Mouse (Mus musculus): Measurements from ENCODE around the gene Aff1. TPM values are rescaled to one million over a fixed set of nuclear protein-coding genes. Genes with fewer than 3 reads are reported as not detected.

The Aff1 gene
- total RNA-seq, 2 experiments from 2014 or later, result 4.9 to 6.3 TPM

- intact Hi-C loops (cut with DNase I), result no loop called here
- no peak for DNase-seq
These were observed 33.3 kb downstream of the Aff1 start for GRCm38 (mm10) chr5:103725268-103726149.

GRCm38 (mm10) chr5:103726281-103726938, 34.2 kb downstream of the Aff1 start:
- intact Hi-C loops (cut with DNase I), result no loop called here

DNA sequence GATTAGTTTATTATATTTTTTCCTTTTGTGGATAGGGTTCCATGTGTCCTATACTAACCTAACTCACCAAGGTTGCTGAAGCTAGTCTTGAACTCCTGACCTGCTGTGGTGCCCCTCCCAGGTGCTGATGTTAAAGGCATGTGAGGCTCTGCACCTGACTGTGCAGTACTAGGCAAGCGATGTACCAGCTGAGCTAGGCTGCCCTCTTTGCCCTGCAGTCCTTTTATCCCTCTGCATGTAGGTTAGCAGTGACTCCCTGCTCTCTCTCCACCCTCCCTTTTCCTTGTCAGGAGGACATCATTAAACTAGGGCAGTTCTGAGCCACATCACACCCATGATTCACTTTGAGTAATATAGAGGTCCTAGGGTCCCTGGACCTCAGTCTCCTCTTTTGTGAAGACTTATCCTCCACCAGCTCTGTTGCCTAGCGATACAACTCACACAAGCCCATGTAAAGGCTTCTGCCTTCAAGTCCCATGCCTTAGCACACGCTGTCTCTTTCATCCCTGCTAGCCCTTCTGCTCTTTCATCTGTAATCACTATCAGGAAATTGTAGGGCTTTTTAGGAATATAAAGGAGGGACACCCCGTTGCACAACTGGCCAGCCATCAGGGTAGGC, 35.7 kb downstream of the Aff1 start:
- no peak for DNase-seq
- intact Hi-C loops (cut with DNase I), result no loop called here

More at GRCm38 (mm10) chr5:103726281-103726938, 34.2 kb downstream of the Aff1 start:
- no peak for DNase-seq

GRCm38 (mm10) chr5:103729225-103729624, 37.1 kb downstream of the Aff1 start:
- DNase-seq, result no peak
- intact Hi-C loops (cut with DNase I), result no loop called here

GRCm38 (mm10) chr5:103730142-103730541, 38.0 kb downstream of the Aff1 start:
- intact Hi-C loops (cut with DNase I), result no loop called here
- DNase-seq, result no peak

- intact Hi-C loops (cut with DNase I), result no loop called here
- no peak for DNase-seq
These were observed 38.6 kb downstream of the Aff1 start for GRCm38 (mm10) chr5:103730727-103731126.

DNA sequence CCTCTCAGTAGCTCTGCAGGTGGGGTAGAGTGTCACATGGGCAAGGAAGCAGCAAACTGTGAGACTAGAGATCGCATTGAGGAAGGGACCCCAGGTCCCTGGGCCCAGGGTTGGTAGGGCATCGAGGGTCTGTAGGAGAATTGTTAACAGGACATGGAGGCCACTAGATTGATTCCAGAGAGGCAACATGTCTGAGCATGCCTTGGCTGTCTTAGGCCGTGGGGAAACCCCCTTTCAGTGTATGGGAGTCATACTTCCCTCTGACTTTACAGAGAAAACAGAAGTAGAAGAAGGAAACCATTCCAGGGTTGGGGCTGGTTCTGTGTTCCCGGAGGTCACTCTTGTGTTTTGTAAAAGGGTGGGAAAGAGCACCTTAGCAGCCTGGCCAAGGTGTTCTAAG, 40.4 kb downstream of the Aff1 start:
- intact Hi-C loops (cut with DNase I), result no loop called here

DNA sequence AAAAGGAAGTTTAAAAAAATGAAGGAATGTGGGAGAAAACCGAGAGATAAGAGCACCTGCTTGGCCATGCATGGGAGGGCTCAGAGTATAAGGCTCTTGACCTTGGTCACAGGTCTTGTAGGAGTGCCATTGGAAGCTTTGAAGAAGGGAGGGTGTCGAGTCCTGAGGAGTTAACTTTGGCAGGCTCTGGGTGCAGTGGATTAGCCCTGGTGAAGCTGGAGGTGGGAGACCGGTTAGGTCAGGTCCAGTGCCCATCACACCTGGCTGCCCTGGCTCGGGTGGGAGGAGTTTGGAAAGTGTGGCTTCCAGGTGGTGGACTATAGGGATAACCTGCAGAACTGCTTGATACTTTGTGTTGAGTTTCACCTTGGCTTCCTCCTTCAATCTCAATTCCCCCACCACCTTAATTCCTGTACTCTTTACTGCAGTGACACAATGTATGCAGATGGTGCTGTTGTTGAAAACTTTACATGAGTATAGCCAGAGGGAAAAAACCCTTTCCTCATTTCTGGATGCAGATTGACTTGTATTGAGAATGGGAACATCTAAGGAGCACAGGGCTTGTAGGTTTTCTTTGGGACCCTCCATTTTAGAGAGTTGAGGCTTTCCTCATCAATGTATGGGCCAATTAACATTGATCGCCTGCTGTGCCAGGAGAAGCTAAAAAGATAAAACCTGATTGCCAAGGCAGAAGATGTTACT, 43.4 kb downstream of the Aff1 start:
- no peak for DNase-seq
- intact Hi-C loops (cut with DNase I), result no loop called here

More for the DNA sequence above, 40.4 kb downstream of the Aff1 start:
- no peak for DNase-seq

- intact Hi-C loops (cut with DNase I), result no loop called here
- DNase-seq, result no peak
These were observed 44.5 kb downstream of the Aff1 start for GRCm38 (mm10) chr5:103736553-103737207.

DNA sequence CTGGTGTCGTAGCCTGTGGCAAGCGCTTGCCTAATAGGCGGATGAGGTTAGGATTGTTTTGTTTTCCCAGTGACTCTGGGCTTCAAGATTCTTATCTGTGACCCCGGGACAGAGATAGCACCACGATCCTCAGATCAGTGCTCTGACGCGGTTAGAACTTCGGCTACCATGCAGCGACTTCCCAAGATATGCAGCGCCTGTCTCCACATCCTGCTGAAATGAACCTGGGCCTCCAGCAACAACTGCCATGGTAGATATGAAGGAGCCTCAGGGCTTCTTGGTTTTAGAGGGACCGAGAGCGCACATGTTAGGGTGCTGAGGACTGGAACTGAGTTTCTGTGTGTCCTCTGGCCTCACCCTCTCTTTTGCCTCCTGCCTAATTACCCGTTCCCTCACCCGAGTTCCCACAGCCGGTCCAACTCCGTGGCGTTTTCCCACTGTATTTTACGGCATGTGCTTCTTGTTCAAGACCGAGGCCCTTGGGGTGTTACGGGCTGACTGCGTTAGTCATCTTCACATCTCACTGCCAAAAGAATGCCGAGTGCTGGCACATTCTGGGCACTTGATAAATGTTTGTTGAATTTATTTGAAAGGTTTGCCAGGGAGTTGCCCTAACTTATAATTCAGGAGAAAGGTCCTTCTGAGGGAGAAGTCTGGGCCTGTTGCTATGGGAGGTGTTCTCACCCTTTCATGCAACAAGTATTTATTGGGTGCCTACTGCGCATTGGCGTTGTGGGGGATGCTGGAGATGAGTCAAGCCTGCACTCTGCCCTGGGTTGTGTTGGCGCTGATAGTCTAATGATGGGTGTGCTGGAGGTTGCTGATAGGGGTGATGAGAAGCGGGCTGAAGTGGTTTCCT, 45.3 kb downstream of the Aff1 start:
- intact Hi-C loops (cut with DNase I), result no loop called here
- DNase-seq, result no peak

- intact Hi-C loops (cut with DNase I), result no loop called here
- DNase-seq, result no peak
These were observed 46.3 kb downstream of the Aff1 start for GRCm38 (mm10) chr5:103738509-103738908.

- no peak for DNase-seq
- intact Hi-C loops (cut with DNase I), result no loop called here
These were observed 47.0 kb downstream of the Aff1 start for GRCm38 (mm10) chr5:103739163-103739562.

GRCm38 (mm10) chr5:103740093-103740902, 48.1 kb downstream of the Aff1 start:
- DNase-seq, result no peak
- intact Hi-C loops (cut with DNase I), result no loop called here

GRCm38 (mm10) chr5:103740903-103741246, 48.7 kb downstream of the Aff1 start:
- DNase-seq, result no peak
- intact Hi-C loops (cut with DNase I), result no loop called here

- intact Hi-C loops (cut with DNase I), result no loop called here
- no peak for DNase-seq
These were observed 49.3 kb downstream of the Aff1 start for GRCm38 (mm10) chr5:103741443-103741842.

GRCm38 (mm10) chr5:103741992-103742391, 49.8 kb downstream of the Aff1 start:
- no peak for DNase-seq
- intact Hi-C loops (cut with DNase I), result no loop called here

DNA sequence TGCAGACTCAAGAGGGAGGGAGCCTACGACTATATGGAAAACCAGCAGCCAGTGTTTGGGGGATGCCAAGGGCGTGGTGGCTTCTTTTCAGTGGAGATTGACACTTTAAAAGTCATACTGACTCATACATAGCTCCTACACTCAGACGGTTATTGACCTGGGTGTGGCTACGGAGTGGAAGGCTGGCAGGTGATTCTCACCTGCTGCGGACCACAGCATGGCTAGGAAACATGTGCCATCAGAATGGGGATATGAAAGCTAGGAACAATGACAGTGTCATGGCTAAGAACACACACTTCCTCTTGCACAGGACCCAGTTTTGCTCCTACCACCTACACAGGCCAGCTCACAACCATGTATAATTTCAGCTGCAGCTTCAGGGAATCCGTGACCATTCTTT, 52.4 kb downstream of the Aff1 start:
- intact Hi-C loops (cut with DNase I), result no loop called here
- DNase-seq, result no peak

- no peak for DNase-seq
- intact Hi-C loops (cut with DNase I), result no loop called here
These were observed 53.5 kb downstream of the Aff1 start for GRCm38 (mm10) chr5:103745635-103746034.

- no peak for DNase-seq
- intact Hi-C loops (cut with DNase I), result no loop called here
These were observed 54.4 kb downstream of the Aff1 start for GRCm38 (mm10) chr5:103746561-103747085.

Data from left cerebral cortex, postnatal 4 days (tissue).